Mouse (Mus musculus): ENCODE measurements around the gene Spata1. TPM values are rescaled to one million over a fixed set of nuclear protein-coding genes. Genes with fewer than 3 reads are reported as not detected.
A peak's percentile ranks its signal among the peaks of the same experiment; 100 is the strongest.

Gene Spata1
- polyA plus RNA-seq (2016; fragmentation: Nextera tagmentation; extraction: Ambion mirVana) = 4.7 and 5.8 TPM in 2 replicates

DNA sequence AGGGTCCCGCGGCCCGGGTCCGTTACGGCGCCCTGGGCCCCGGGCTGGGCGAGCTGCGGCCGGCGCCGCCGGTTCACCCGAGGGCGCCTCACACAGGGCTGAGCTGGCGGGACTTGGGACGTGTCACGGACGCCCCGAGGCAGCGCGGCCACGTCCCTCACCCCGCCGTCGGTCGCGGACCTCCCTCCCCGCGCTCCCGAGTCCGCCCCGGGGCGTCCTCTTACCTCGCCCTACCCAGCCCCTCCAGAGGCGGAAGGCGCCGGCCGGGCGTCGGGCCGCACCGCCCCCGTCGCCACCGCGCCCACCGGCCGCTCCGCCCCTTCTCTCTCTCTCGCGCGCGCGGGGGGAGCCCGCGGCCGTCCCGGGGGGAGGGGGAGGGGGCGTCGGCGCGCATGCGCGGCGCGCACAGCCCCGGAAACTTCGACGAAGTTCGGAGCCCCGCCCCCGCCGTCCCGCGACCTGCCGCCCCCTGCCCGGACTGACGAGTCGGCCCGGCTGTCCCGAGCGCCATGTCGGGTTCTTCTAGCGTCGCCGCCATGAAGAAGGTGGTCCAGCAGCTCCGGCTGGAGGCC lies at the start of gene Spata1, which contains the start of gene Gng5:
Gene Spata1, minus strand, starts transcription at position 323 of the 572 bp plus-strand sequence.
Gene Gng5, plus strand, starts transcription at position 377 of the 572 bp plus-strand sequence.
- Histone ChIP-seq H3K36me3 (peaks cover 32% of the 10 kb centered on the region), H3K9me3 (replicated peaks) (no peaks in the 10 kb centered on the region), H3K27ac (replicated peaks) (peak within 1 kb of the TSS; percentile 97), H3K27me3 (ENCODE audit: low read depth, poor library complexity, severe bottlenecking) (peaks cover 16% of the 10 kb centered on the region), H3K4me1 (peaks cover 28% of the 10 kb centered on the region), H3K4me3 (peak within 1 kb of the TSS; percentile 88)
- WGBS = under 1% methylated on average over 58 of the region's 88 CpGs
- peak; percentile 89 for DNase-seq (ENCODE audit: low spot score)

DNA sequence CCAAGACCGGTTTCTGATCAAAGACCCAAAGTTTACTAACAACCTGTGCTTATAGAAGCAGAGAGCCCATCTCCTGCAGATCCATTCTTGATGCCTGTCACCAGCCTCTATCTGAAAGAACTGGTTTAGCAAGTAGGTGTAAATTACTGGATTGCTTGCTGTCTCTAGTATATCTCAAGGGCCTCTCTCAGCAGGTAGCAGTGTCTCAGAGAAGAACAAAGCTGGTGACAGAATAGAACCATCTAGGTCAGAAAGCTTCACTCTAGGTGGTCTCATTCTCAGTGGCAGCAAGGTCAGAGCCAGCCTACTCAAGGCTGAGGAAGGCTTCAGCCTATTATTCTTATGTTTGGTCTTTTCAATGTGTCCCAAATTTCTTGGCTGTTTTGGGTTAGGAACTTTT lies 44.1 kb upstream of the Spata1 start:
- no peak overlapping the region for H3K27ac ChIP-seq (replicated peaks)
- no peaks in the 10 kb centered on the region for H3K36me3 ChIP-seq
- no peak overlapping the region for H3K4me3 ChIP-seq
- DNase-seq (ENCODE audit: low spot score) = no peak
- no peaks in the 10 kb centered on the region for H3K27me3 ChIP-seq (ENCODE audit: low read depth, poor library complexity, severe bottlenecking)
- H3K4me1 ChIP-seq = no peaks in the 10 kb centered on the region
- WGBS = 43% methylated on average over 1 of the region's 1 CpGs
- no peaks in the 10 kb centered on the region; the same call in 1 of the 2 replicates for H3K9me3 ChIP-seq (replicated peaks)

DNA sequence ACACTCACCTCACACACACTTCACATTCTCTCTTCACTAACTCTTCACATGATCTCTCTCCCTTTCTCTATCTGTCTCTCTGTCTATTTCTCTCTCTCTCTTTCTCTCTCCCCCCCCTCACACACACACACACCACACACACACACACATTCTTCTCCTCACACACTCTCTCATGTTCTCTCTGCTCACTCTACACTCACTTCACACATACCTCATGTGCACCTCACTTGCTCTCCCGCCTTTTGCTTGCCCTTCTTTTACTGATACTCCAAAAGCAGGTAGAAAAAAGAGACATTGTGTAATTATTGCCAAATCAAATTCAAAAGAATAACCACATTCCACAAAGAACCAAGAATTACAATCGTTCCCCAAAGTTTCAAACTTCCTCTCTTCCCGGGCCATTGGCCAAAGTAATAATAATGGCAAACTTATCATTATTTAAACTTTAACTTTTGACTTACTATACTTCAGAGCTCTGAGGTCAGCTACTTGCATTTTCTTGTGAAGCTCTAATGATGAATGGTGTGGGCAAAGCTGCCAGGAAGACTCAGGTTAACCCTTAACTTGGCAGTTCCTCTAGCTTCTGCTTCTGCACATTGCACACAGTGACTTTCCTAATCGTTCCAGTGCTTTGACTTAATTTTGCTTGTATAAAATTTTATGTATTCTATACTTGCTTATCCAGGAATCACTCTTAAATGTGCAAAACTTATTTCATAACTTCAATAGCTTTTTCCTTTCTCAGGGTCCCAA lies 41.1 kb upstream of the Spata1 start:
- Histone ChIP-seq H3K9me3 (replicated peaks) (no peaks in the 10 kb centered on the region; the same call in 1 of the 2 replicates), H3K4me1 (no peaks in the 10 kb centered on the region), H3K27ac (replicated peaks) (no peak overlapping the region), H3K4me3 (no peak overlapping the region), H3K36me3 (no peaks in the 10 kb centered on the region), H3K27me3 (ENCODE audit: low read depth, poor library complexity, severe bottlenecking) (no peaks in the 10 kb centered on the region)
- WGBS = 90% methylated on average over 4 of the region's 4 CpGs
- DNase-seq (ENCODE audit: low spot score) = no peak

DNA sequence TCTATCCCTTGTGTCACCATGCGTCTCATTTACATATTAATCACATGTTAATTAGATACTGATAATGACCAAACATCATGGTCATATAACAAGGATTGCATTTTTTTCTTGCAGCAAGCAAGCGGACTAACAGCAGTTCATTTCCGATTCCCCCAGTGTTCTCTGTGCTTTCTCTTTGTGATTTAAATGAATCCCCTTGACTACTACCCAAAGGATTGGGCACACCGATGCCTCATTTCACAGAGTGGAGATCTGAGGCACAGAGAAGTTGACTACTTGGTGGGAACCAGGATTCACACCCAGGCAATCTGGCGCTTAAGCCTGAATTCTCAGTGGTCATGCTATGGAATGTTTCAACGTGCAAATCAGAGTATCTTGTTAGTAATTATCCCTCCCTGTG lies 35.4 kb upstream of the Spata1 start:
- WGBS = 62% methylated on average over 6 of the region's 6 CpGs
- Histone ChIP-seq H3K27me3 (ENCODE audit: low read depth, poor library complexity, severe bottlenecking) (no peaks in the 10 kb centered on the region), H3K36me3 (no peaks in the 10 kb centered on the region), H3K27ac (replicated peaks) (no peak overlapping the region), H3K4me3 (no peak overlapping the region), H3K9me3 (replicated peaks) (no peaks in the 10 kb centered on the region), H3K4me1 (no peaks in the 10 kb centered on the region)
- DNase-seq (ENCODE audit: low spot score) = no peak

DNA sequence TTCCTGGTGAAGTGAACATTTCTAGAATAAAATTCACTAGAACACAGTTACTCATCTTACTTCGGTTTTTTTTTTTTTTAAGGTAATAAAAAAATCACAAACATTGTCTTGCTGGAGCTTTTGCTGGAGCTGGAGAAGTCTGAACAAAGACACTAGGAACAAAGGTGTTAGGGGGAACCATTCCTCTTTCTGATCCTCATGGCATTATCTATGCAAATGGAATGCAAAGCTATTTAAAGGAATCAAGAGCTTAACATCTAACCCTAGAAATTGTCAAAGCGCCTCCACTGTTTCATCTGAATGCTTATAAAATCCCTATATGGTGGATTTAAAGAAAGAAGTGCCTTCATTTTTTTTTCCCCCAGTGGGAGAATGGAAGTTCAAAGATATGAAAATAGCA lies 28.8 kb upstream of the Spata1 start:
- 30% methylated on average over 2 of the region's 2 CpGs for WGBS
- Histone ChIP-seq H3K4me1 (peaks cover 15% of the 10 kb centered on the region; the same call in 1 of the 2 replicates), H3K36me3 (no peaks in the 10 kb centered on the region), H3K27ac (replicated peaks) (peak overlapping the region; percentile 63), H3K27me3 (ENCODE audit: low read depth, poor library complexity, severe bottlenecking) (no peaks in the 10 kb centered on the region), H3K4me3 (no peak overlapping the region), H3K9me3 (replicated peaks) (no peaks in the 10 kb centered on the region)
- DNase-seq (ENCODE audit: low spot score) = no peak

DNA sequence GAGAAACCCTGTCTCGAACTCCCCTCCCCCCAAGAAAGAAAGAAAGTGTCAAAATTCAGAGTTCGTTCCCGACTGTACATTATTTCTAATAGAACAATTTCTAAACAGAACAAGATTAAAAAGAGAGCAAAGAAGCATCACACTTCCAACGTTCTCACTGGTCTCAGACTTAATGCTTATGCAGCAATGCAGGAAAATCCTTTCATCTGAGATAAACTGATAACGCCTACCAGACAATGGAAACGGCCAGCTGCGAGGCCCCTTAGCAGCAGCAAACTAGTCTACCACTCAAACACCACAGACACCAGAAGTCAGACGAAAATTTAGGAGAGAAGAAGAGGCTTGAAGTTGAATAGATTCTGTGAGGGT lies 22.1 kb upstream of the Spata1 start:
- H3K36me3 ChIP-seq = peaks cover 27% of the 10 kb centered on the region
- no peaks in the 10 kb centered on the region for H3K9me3 ChIP-seq (replicated peaks)
- H3K27ac ChIP-seq (replicated peaks) = peak overlapping the region; percentile 98
- H3K4me3 ChIP-seq = peak overlapping the region; percentile 87
- DNase-seq (ENCODE audit: low spot score) = no peak
- 19% methylated on average over 8 of the region's 8 CpGs for WGBS
- peaks cover 11% of the 10 kb centered on the region for H3K4me1 ChIP-seq
- no peaks in the 10 kb centered on the region for H3K27me3 ChIP-seq (ENCODE audit: low read depth, poor library complexity, severe bottlenecking)

DNA sequence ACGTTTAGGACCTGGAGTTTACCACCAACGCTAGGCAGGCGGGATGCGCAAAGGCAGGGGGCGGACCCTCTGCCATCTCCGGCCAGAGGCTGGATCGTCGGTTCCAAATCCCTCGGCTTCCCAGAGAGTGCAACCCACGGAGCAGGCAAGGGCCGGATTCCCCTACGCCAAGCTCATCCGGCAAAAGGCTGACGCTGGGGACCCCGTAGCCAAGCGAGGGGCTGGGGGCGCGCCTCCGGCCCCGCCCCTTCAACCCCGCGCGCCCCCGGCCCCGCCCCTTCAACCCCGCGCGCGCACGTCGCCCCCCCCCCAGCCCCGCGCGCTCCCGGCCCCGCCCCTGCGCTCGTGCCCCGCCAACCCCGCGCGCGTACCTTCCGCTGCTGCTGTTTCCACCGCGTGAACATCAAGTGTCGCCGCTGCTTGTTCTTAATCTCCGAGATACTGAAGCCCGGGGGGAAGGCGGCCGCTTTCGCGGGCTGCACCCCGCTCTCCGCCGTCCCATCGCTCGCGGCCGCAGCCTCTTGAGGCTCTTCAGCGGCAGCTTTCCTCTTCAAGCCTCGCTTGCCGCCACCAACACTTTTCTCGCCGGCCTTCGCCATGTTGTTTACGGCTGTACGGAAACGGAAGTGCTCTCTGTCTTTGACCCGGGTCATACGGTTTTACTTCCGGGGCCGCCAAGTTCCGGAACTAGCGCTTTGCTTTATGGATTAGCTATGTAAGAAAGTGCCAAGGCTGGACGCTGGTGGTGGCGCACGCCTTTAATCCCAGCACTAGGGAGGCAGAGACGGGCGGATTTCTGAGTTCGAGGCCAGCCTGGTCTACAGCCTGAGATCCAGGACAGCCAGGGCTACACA lies 21.5 kb upstream of the Spata1 start, which contains the start of gene Rpf1:
Gene Rpf1, minus strand, starts transcription at position 632 of the 854 bp plus-strand sequence.
- Histone ChIP-seq H3K36me3 (peaks cover 33% of the 10 kb centered on the region), H3K4me1 (peaks cover 11% of the 10 kb centered on the region), H3K27ac (replicated peaks) (peak within 1 kb of the TSS; percentile 98), H3K27me3 (ENCODE audit: low read depth, poor library complexity, severe bottlenecking) (no peaks in the 10 kb centered on the region), H3K9me3 (replicated peaks) (no peaks in the 10 kb centered on the region), H3K4me3 (peak within 1 kb of the TSS; percentile 87)
- WGBS = under 1% methylated on average over 72 of the region's 82 CpGs
- peak; percentile 91 for DNase-seq (ENCODE audit: low spot score)

DNA sequence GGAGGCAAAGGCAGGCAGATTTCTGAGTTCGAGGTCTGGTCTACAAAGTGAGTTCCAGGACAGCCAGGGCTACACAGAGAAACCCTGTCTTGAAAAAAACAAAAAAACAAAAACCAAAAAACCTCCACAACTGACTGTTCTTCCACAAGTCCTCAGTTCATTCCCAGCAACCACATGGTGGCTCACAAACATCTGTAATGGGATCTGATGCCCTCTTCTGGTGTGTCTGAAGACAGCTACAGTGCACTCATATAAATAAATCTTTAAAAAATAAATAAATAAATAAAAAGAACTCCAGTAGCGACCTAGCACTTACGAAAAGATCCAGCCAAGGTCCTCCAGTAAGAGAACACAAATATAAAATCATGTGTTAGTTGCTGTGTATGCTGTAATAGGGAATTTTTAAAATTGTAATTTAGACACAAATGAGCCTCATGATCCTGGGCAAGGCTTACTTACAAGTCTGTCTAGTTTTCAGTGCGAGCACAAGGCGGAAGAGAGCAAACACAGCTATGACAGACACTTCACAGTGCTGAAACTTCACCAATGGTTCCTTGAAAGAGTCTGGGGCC lies 20.8 kb upstream of the Spata1 start:
- Histone ChIP-seq H3K4me3 (peak overlapping the region; percentile 87), H3K27ac (replicated peaks) (peak overlapping the region; percentile 98), H3K9me3 (replicated peaks) (no peaks in the 10 kb centered on the region), H3K4me1 (peaks cover 11% of the 10 kb centered on the region), H3K27me3 (ENCODE audit: low read depth, poor library complexity, severe bottlenecking) (no peaks in the 10 kb centered on the region), H3K36me3 (peaks cover 40% of the 10 kb centered on the region)
- DNase-seq (ENCODE audit: low spot score) = no peak
- 45% methylated on average over 5 of the region's 5 CpGs for WGBS

DNA sequence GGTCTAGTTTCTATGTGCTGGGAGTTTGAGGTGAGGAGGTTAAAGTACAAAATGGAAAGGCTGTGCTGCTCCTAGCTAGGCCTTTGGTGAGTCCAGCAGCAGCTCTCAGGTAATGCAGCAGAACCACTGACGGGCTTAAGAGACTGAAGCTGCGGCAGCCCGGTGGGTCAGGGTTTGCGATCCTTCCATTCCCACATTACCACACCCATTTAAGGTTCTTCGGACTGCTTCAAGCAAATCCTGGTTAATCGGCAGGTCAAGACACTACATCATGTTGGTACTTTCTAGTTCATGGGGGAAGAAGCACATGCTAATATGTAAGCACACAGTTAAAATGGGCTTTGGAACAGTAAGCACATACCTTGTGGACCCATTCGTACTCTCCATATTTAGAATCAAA lies 7.2 kb upstream of the Spata1 start:
- Histone ChIP-seq H3K4me3 (no peak overlapping the region), H3K9me3 (replicated peaks) (no peaks in the 10 kb centered on the region), H3K27me3 (ENCODE audit: low read depth, poor library complexity, severe bottlenecking) (no peaks in the 10 kb centered on the region), H3K4me1 (peaks cover 13% of the 10 kb centered on the region), H3K36me3 (peaks cover 98% of the 10 kb centered on the region), H3K27ac (replicated peaks) (no peak overlapping the region)
- WGBS = 95% methylated on average over 7 of the region's 7 CpGs
- no peak for DNase-seq (ENCODE audit: low spot score)

DNA sequence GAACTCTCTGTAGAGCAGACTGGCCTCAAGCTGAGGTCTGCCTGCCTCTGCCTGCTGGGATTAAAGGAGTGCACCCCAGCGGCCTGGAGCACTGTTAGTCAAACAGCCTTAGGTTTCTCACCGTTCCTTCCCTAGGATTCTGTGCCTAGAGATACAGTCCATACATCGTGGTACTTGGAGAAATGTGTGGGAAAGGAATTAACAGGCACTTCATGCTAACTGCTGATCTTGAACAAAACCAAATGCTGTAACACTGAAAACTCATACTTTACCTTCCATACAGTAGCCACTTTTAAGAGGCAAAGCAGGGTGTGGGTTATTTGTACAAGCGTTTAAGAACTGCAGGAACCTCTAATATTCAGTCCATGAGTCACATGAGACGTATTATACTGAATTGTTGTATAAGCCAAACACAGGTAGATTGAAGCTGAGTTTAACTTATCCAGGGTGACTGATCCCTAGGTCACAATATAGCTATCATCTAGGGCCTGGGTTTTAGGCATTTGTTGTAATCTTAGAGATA lies 2.1 kb upstream of the Spata1 start:
- Histone ChIP-seq H3K27me3 (ENCODE audit: low read depth, poor library complexity, severe bottlenecking) (peaks cover 16% of the 10 kb centered on the region), H3K27ac (replicated peaks) (no peak overlapping the region), H3K4me1 (peaks cover 24% of the 10 kb centered on the region), H3K9me3 (replicated peaks) (no peaks in the 10 kb centered on the region), H3K36me3 (peaks cover 52% of the 10 kb centered on the region), H3K4me3 (peak overlapping the region; percentile 88)
- 70% methylated on average over 5 of the region's 5 CpGs for WGBS
- DNase-seq (ENCODE audit: low spot score) = no peak

DNA sequence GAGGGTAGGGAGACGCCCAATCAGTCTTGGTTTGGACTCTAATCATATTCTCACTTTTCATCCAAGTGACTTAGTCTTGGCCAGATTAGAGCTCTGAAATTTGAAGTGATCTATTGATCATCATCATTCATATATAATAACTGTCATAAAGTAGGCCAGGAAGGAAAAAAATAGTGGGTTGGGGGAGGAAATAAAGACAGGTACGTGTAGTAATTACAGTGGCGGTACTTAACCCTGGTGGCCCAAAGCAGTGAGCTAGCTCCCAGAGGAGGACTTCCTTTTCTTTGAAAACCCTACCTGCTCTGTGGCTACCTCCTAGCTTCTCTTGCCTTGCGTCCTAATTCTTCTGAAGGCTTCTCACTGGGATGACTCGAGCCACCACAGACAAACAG lies 1.3 kb upstream of the Spata1 start:
- H3K27ac ChIP-seq (replicated peaks) = peak overlapping the region; percentile 97
- H3K9me3 ChIP-seq (replicated peaks) = no peaks in the 10 kb centered on the region
- DNase-seq (ENCODE audit: low spot score) = no peak
- H3K36me3 ChIP-seq = peaks cover 44% of the 10 kb centered on the region
- peak overlapping the region; percentile 88 for H3K4me3 ChIP-seq
- H3K27me3 ChIP-seq (ENCODE audit: low read depth, poor library complexity, severe bottlenecking) = peaks cover 16% of the 10 kb centered on the region
- peaks cover 24% of the 10 kb centered on the region for H3K4me1 ChIP-seq
- 24% methylated on average over 5 of the region's 5 CpGs for WGBS
